Mouse (Mus musculus) heart, embryonic 14.5 days (tissue): ENCODE data around the gene Fam185a. TPM values are rescaled to one million over a fixed set of nuclear protein-coding genes. Genes with fewer than 3 reads are reported as not detected.

ENCODE experiments used
- ATAC-seq: fragments of 200-750 bp; cut with Nextera tagmentation; 2 replicates; pipeline ENCODE4 v1.8.0; 2017; ENCODE audit warnings: low read depth, moderate TSS enrichment; ENCODE audit not compliant: insufficient number of reproducible peaks, insufficient read depth, low FRiP score
- H3K27ac ChIP-seq, 2 experiments: fragments of 200-500 bp in 1 of 2; fragments of 300-500 bp in 1 of 2; sonication (generic) in 1 of 2; replicated peaks in 1 of 2; 2 replicates each; pipeline ENCODE4 v1.5.1; 2012 to 2014; ENCODE audit warnings: low read depth in 2 of 2, low read length in 2 of 2, control low read depth in 1 of 2, mild to moderate bottlenecking in 1 of 2, mixed read lengths in 1 of 2; ENCODE audit not compliant: control insufficient read depth in 1 of 2, insufficient read depth in 1 of 2
- H3K27me3 ChIP-seq: fragments of 300-500 bp; sonication (generic); 2 replicates; pipeline ENCODE4 v1.6.1; 2014; ENCODE audit warnings: mild to moderate bottlenecking, low read length, control low read depth; ENCODE audit not compliant: control insufficient read depth, insufficient read depth
- H3K36me3 ChIP-seq: fragments of 300-500 bp; sonication (generic); 2 replicates; pipeline ENCODE4 v1.6.1; 2014; ENCODE audit warnings: mild to moderate bottlenecking, control low read depth, low read length, mixed read lengths; ENCODE audit not compliant: control insufficient read depth, insufficient read depth
- H3K4me1 ChIP-seq, 2 experiments: fragments of 200-500 bp in 1 of 2; fragments of 300-500 bp in 1 of 2; sonication (generic) in 1 of 2; 2 replicates each; pipeline ENCODE4 v1.6.1; 2012 to 2014; ENCODE audit warnings: low read length in 2 of 2, control low read depth in 1 of 2, mixed read lengths in 1 of 2; ENCODE audit not compliant: control insufficient read depth in 2 of 2, insufficient read depth in 2 of 2
- H3K4me2 ChIP-seq: fragments of 300-500 bp; sonication (generic); 2 replicates; pipeline ENCODE4 v1.6.1; 2014; ENCODE audit warnings: mild to moderate bottlenecking, low read length
- H3K4me3 ChIP-seq, 2 experiments: fragments of 200-500 bp in 1 of 2; fragments of 300-500 bp in 1 of 2; sonication (generic) in 1 of 2; 2 replicates each; pipeline ENCODE4 v1.5.1; 2012 to 2014; ENCODE audit warnings: low read length in 2 of 2, mild to moderate bottlenecking in 2 of 2, control low read depth in 1 of 2, low read depth in 1 of 2, moderate library complexity in 1 of 2; ENCODE audit not compliant: control insufficient read depth in 1 of 2, insufficient read depth in 1 of 2
- H3K9ac ChIP-seq: fragments of 300-500 bp; sonication (generic); 2 replicates; pipeline ENCODE4 v1.6.1; 2014; ENCODE audit warnings: mild to moderate bottlenecking, low read length
- H3K9me3 ChIP-seq: fragments of 300-500 bp; sonication (generic); 2 replicates; pipeline ENCODE4 v1.6.1; 2016; ENCODE audit warnings: low read length, control low read depth; ENCODE audit not compliant: control insufficient read depth
- WGBS: fragments of 180-500 bp; shearing (Covaris S2); extraction: QIAGEN DNeasy Blood & Tissue Kit; methylation state at CpG from one replicate; pipeline ENCODE4 v1.1.7; 2014; 5-methylcytosine and 5-hydroxymethylcytosine counted together
- polyA plus RNA-seq: library from polyadenylated mRNA; unstranded; fragments of >200 nt; fragmentation: Nextera tagmentation; extraction: Ambion mirVana; gene quantifications from 2 replicates; pipeline ENCODE4 v1.2.1, GENCODE M21; 2014

Gene Fam185a
- polyA plus RNA-seq, 1 experiment from 2014 or later = 11.7 TPM

- 36% methylated on average over 7 of the region's 7 CpGs for WGBS
- H3K9ac ChIP-seq = no peak overlapping the region
- H3K4me2 ChIP-seq = no peak overlapping the region
- ATAC-seq = peak; percentile 82
- H3K4me3 ChIP-seq = no peak overlapping the region
- no peaks in the 10 kb centered on the region for H3K36me3 ChIP-seq
- H3K9me3 ChIP-seq = no peaks in the 10 kb centered on the region
- H3K27ac ChIP-seq = peak overlapping the region; percentile 56 to 62
- peaks cover 11 to 29% of the 10 kb centered on the region in 2 experiments for H3K4me1 ChIP-seq
- no peaks in the 10 kb centered on the region for H3K27me3 ChIP-seq
Measured at GRCm38 (mm10) chr5:21395205-21395840, 29.4 kb upstream of the Fam185a start.

- no peaks in the 10 kb centered on the region for H3K9me3 ChIP-seq
- 53% methylated on average over 5 of the region's 5 CpGs for WGBS
- H3K4me2 ChIP-seq = no peak overlapping the region
- H3K27ac ChIP-seq = no peak overlapping the region; a peak in 1 of 4 replicates
- H3K4me1 ChIP-seq = peaks cover 0 to 3% of the 10 kb centered on the region in 2 experiments; a peak in 1 of 4 replicates
- H3K4me3 ChIP-seq = no peak overlapping the region
- ATAC-seq = no peak
- no peaks in the 10 kb centered on the region for H3K27me3 ChIP-seq
- no peaks in the 10 kb centered on the region for H3K36me3 ChIP-seq
- no peak overlapping the region for H3K9ac ChIP-seq
Measured at GRCm38 (mm10) chr5:21411261-21411666, 13.5 kb upstream of the Fam185a start.

- Histone ChIP-seq H3K9me3 (no peaks in the 10 kb centered on the region), H3K9ac (no peak overlapping the region), H3K4me2 (no peak overlapping the region), H3K4me3 (no peak overlapping the region), H3K27ac (no peak overlapping the region), H3K36me3 (no peaks in the 10 kb centered on the region), H3K4me1 (peaks cover 0 to 3% of the 10 kb centered on the region in 2 experiments; a peak in 1 of 4 replicates), H3K27me3 (no peaks in the 10 kb centered on the region)
- no peak for ATAC-seq
- WGBS = 77% methylated on average over 5 of the region's 5 CpGs
Measured at GRCm38 (mm10) chr5:21412056-21412455, 12.7 kb upstream of the Fam185a start.

GRCm38 (mm10) chr5:21413322-21413721 lies 11.4 kb upstream of the Fam185a start:
- no peak for ATAC-seq

GRCm38 (mm10) chr5:21414116-21414820 lies 10.5 kb upstream of the Fam185a start:
- no peak overlapping the region for H3K4me3 ChIP-seq
- H3K36me3 ChIP-seq = no peaks in the 10 kb centered on the region
- H3K9me3 ChIP-seq = no peaks in the 10 kb centered on the region
- H3K4me1 ChIP-seq = peaks cover 0 to 3% of the 10 kb centered on the region in 2 experiments; a peak in 1 of 4 replicates
- no peaks in the 10 kb centered on the region for H3K27me3 ChIP-seq
- H3K27ac ChIP-seq = no peak overlapping the region
- H3K4me2 ChIP-seq = no peak overlapping the region
- no peak overlapping the region for H3K9ac ChIP-seq
- 62% methylated on average over 1 of the region's 1 CpGs for WGBS
- no peak for ATAC-seq

More at GRCm38 (mm10) chr5:21413322-21413721, 11.4 kb upstream of the Fam185a start:
- Histone ChIP-seq H3K36me3 (no peaks in the 10 kb centered on the region), H3K27me3 (no peaks in the 10 kb centered on the region), H3K4me3 (no peak overlapping the region), H3K4me2 (no peak overlapping the region), H3K27ac (no peak overlapping the region), H3K9ac (no peak overlapping the region), H3K9me3 (no peaks in the 10 kb centered on the region), H3K4me1 (peaks cover 0 to 3% of the 10 kb centered on the region in 2 experiments; a peak in 1 of 4 replicates)
- 92% methylated on average over 3 of the region's 3 CpGs for WGBS

- no peaks in the 10 kb centered on the region for H3K9me3 ChIP-seq
- ATAC-seq = no peak
- no peaks in the 10 kb centered on the region for H3K4me1 ChIP-seq
- H3K36me3 ChIP-seq = no peaks in the 10 kb centered on the region
- no peak overlapping the region for H3K4me2 ChIP-seq
- no peaks in the 10 kb centered on the region for H3K27me3 ChIP-seq
- H3K4me3 ChIP-seq = no peak overlapping the region
- H3K9ac ChIP-seq = no peak overlapping the region
- 65% methylated on average over 4 of the region's 4 CpGs for WGBS
- H3K27ac ChIP-seq = no peak overlapping the region
Measured at GRCm38 (mm10) chr5:21418613-21419012, 6.1 kb upstream of the Fam185a start.

- no peak overlapping the region for H3K27ac ChIP-seq
- H3K4me3 ChIP-seq = no peak overlapping the region
- no peaks in the 10 kb centered on the region for H3K36me3 ChIP-seq
- no peak overlapping the region for H3K9ac ChIP-seq
- peaks cover 0 to 2% of the 10 kb centered on the region in 2 experiments; a peak in 1 of 4 replicates for H3K4me1 ChIP-seq
- H3K4me2 ChIP-seq = no peak overlapping the region
- 13% methylated on average over 1 of the region's 1 CpGs for WGBS
- H3K9me3 ChIP-seq = no peaks in the 10 kb centered on the region
- no peaks in the 10 kb centered on the region for H3K27me3 ChIP-seq
- no peak for ATAC-seq
Measured at GRCm38 (mm10) chr5:21420609-21421008, 4.1 kb upstream of the Fam185a start.
